Mouse (Mus musculus): ENCODE results near the gene Foxn3. TPM values are rescaled to one million over a fixed set of nuclear protein-coding genes. Genes with fewer than 3 reads are reported as not detected.

The Foxn3 gene
- polyA plus RNA-seq, 1 experiment from 2014 or later, result 23.5 TPM

GRCm38 (mm10) chr12:99391942-99392880 lies 171.2 kb downstream of the Foxn3 start:
- H3K27ac ChIP-seq (ENCODE audit: low read length), result peak overlapping the region; percentile 84
- under 1% methylated on average over 81 of the region's 87 CpGs for WGBS (ENCODE audit: insufficient replicate concordance)
- peak; percentile 90 for ATAC-seq (ENCODE audit: low read depth)

GRCm38 (mm10) chr12:99390429-99390828 lies 173.0 kb downstream of the Foxn3 start:
- Histone ChIP-seq H3K27me3 (ENCODE audit: control insufficient read depth, insufficient read depth, low read depth, low read length) (no peaks in the 10 kb centered on the region), H3K9ac (ENCODE audit: low read depth, low read length) (no peak overlapping the region), H3K4me1 (ENCODE audit: control insufficient read depth, low read depth, low read length) (peaks cover 29% of the 10 kb centered on the region), H3K4me3 (ENCODE audit: low read depth, low read length) (no peak overlapping the region), H3K36me3 (ENCODE audit: control insufficient read depth, insufficient read depth) (no peaks in the 10 kb centered on the region), H3K4me2 (ENCODE audit: low read depth, low read length) (no peak overlapping the region), H3K27ac (ENCODE audit: low read length) (no peak overlapping the region), H3K9me3 (replicated peaks; ENCODE audit: control insufficient read depth, low read length) (no peaks in the 10 kb centered on the region)
- 60% methylated on average over 5 of the region's 5 CpGs for WGBS (ENCODE audit: insufficient replicate concordance)
- ATAC-seq (ENCODE audit: low read depth), result no peak

More at GRCm38 (mm10) chr12:99391942-99392880, 171.2 kb downstream of the Foxn3 start:
- H3K9ac ChIP-seq (ENCODE audit: low read depth, low read length), result peak overlapping the region; percentile 77
- peaks cover 29% of the 10 kb centered on the region for H3K4me1 ChIP-seq (ENCODE audit: control insufficient read depth, low read depth, low read length)
- peak overlapping the region; percentile 91 for H3K4me2 ChIP-seq (ENCODE audit: low read depth, low read length)
- H3K4me3 ChIP-seq (ENCODE audit: low read depth, low read length), result peak overlapping the region; percentile 81
- H3K9me3 ChIP-seq (replicated peaks; ENCODE audit: control insufficient read depth, low read length), result no peaks in the 10 kb centered on the region
- no peaks in the 10 kb centered on the region for H3K36me3 ChIP-seq (ENCODE audit: control insufficient read depth, insufficient read depth)
- H3K27me3 ChIP-seq (ENCODE audit: control insufficient read depth, insufficient read depth, low read depth, low read length), result no peaks in the 10 kb centered on the region

DNA sequence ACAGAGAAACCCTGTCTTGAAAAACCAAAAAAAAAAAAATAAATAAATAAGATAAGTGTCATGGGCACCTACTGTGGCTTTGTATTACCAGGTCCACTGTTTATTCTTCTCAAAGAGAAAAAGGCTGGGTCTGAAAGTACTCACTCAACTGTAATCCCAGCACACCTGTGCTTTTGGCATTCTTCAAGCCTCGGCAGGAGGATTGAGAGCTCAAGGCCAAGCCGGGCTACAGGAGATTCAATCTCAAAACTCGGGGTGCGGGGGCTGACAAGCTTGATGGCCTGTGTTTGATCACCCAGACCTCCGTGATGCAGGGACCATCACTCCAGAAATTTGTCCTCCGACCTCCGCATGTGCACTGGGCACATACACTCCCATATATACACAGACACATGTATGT lies 174.1 kb downstream of the Foxn3 start:
- 82% methylated on average over 7 of the region's 7 CpGs for WGBS (ENCODE audit: insufficient replicate concordance)
- no peak for ATAC-seq (ENCODE audit: low read depth)
- H3K27me3 ChIP-seq (ENCODE audit: control insufficient read depth, insufficient read depth, low read depth, low read length), result no peaks in the 10 kb centered on the region

GRCm38 (mm10) chr12:99385897-99386834 lies 177.2 kb downstream of the Foxn3 start:
- no peaks in the 10 kb centered on the region for H3K9me3 ChIP-seq (replicated peaks; ENCODE audit: control insufficient read depth, low read length)
- H3K27ac ChIP-seq (ENCODE audit: low read length), result no peak overlapping the region
- H3K4me3 ChIP-seq (ENCODE audit: low read depth, low read length), result no peak overlapping the region
- no peaks in the 10 kb centered on the region for H3K36me3 ChIP-seq (ENCODE audit: control insufficient read depth, insufficient read depth)
- ATAC-seq (ENCODE audit: low read depth), result no peak
- no peak overlapping the region for H3K4me2 ChIP-seq (ENCODE audit: low read depth, low read length)
- peaks cover 12% of the 10 kb centered on the region for H3K4me1 ChIP-seq (ENCODE audit: control insufficient read depth, low read depth, low read length)
- WGBS (ENCODE audit: insufficient replicate concordance), result 61% methylated on average over 17 of the region's 17 CpGs
- H3K27me3 ChIP-seq (ENCODE audit: control insufficient read depth, insufficient read depth, low read depth, low read length), result no peaks in the 10 kb centered on the region
- no peak overlapping the region for H3K9ac ChIP-seq (ENCODE audit: low read depth, low read length)

More for the DNA sequence above, 174.1 kb downstream of the Foxn3 start:
- no peak overlapping the region for H3K27ac ChIP-seq (ENCODE audit: low read length)
- H3K9me3 ChIP-seq (replicated peaks; ENCODE audit: control insufficient read depth, low read length), result no peaks in the 10 kb centered on the region
- peaks cover 23% of the 10 kb centered on the region for H3K4me1 ChIP-seq (ENCODE audit: control insufficient read depth, low read depth, low read length)
- H3K4me2 ChIP-seq (ENCODE audit: low read depth, low read length), result no peak overlapping the region
- no peaks in the 10 kb centered on the region for H3K36me3 ChIP-seq (ENCODE audit: control insufficient read depth, insufficient read depth)
- H3K9ac ChIP-seq (ENCODE audit: low read depth, low read length), result no peak overlapping the region
- H3K4me3 ChIP-seq (ENCODE audit: low read depth, low read length), result no peak overlapping the region

GRCm38 (mm10) chr12:99385073-99385472 lies 178.3 kb downstream of the Foxn3 start:
- WGBS (ENCODE audit: insufficient replicate concordance), result 73% methylated on average over 4 of the region's 4 CpGs

GRCm38 (mm10) chr12:99381317-99381716 lies 182.1 kb downstream of the Foxn3 start:
- H3K9ac ChIP-seq (ENCODE audit: low read depth, low read length), result no peak overlapping the region
- H3K4me2 ChIP-seq (ENCODE audit: low read depth, low read length), result no peak overlapping the region
- ATAC-seq (ENCODE audit: low read depth), result peak; percentile 47
- H3K27me3 ChIP-seq (ENCODE audit: control insufficient read depth, insufficient read depth, low read depth, low read length), result no peaks in the 10 kb centered on the region
- no peaks in the 10 kb centered on the region for H3K9me3 ChIP-seq (replicated peaks; ENCODE audit: control insufficient read depth, low read length)
- H3K36me3 ChIP-seq (ENCODE audit: control insufficient read depth, insufficient read depth), result no peaks in the 10 kb centered on the region
- H3K4me3 ChIP-seq (ENCODE audit: low read depth, low read length), result no peak overlapping the region
- peaks cover 24% of the 10 kb centered on the region for H3K4me1 ChIP-seq (ENCODE audit: control insufficient read depth, low read depth, low read length)
- H3K27ac ChIP-seq (ENCODE audit: low read length), result no peak overlapping the region
- WGBS (ENCODE audit: insufficient replicate concordance), result 53% methylated on average over 9 of the region's 9 CpGs

More at GRCm38 (mm10) chr12:99385073-99385472, 178.3 kb downstream of the Foxn3 start:
- Histone ChIP-seq H3K9ac (ENCODE audit: low read depth, low read length) (no peak overlapping the region), H3K4me3 (ENCODE audit: low read depth, low read length) (no peak overlapping the region), H3K9me3 (replicated peaks; ENCODE audit: control insufficient read depth, low read length) (no peaks in the 10 kb centered on the region), H3K4me2 (ENCODE audit: low read depth, low read length) (no peak overlapping the region), H3K36me3 (ENCODE audit: control insufficient read depth, insufficient read depth) (no peaks in the 10 kb centered on the region), H3K27me3 (ENCODE audit: control insufficient read depth, insufficient read depth, low read depth, low read length) (no peaks in the 10 kb centered on the region), H3K27ac (ENCODE audit: low read length) (no peak overlapping the region), H3K4me1 (ENCODE audit: control insufficient read depth, low read depth, low read length) (peaks cover 16% of the 10 kb centered on the region)
- no peak for ATAC-seq (ENCODE audit: low read depth)

DNA sequence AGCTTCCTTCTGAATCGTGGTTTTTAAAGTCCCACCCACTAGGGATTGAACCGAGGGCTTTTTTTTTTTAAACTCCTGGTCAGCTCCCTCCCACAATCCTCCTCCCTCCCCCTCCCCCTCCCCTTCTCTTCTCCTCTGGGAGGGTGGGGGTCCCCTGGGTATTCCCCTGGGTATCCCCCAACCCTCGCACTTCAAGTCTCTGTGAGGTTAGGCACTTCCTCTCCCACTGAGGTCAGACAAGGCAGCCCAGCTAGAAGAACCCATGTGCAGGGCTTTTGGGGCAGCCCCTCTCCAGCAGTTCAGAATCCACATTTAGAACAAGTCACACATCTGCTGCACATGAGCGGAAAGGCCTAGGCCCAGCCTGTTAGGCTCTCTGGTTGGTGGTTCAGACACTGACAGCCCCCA lies 182.5 kb downstream of the Foxn3 start:
- Histone ChIP-seq H3K9me3 (replicated peaks; ENCODE audit: control insufficient read depth, low read length) (no peaks in the 10 kb centered on the region), H3K36me3 (ENCODE audit: control insufficient read depth, insufficient read depth) (no peaks in the 10 kb centered on the region), H3K27ac (ENCODE audit: low read length) (no peak overlapping the region), H3K27me3 (ENCODE audit: control insufficient read depth, insufficient read depth, low read depth, low read length) (no peaks in the 10 kb centered on the region), H3K4me3 (ENCODE audit: low read depth, low read length) (no peak overlapping the region), H3K9ac (ENCODE audit: low read depth, low read length) (no peak overlapping the region), H3K4me1 (ENCODE audit: control insufficient read depth, low read depth, low read length) (peaks cover 20% of the 10 kb centered on the region), H3K4me2 (ENCODE audit: low read depth, low read length) (no peak overlapping the region)
- 36% methylated on average over 4 of the region's 4 CpGs for whole genome bisulfite sequencing (ENCODE audit: insufficient replicate concordance)
- no peak for ATAC-seq (ENCODE audit: low read depth)

DNA sequence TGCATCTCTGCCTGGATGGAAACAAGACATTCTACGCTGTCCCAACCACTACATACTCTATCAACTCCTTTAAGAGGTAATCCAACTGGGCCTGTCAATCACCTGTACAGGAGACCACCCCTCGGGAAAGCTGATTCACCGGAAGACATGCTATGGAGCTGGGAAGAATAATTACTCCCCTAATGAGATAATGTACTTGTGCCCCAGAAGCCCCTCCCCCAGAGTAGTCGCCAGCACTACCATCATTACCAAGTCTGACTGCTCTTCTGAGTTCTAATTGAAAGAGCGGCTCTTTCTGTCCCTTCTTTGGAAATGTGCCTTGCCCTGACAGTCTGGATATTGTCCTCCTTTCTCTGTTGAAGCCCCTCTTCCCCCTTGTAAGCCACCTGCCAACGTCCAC lies 183.3 kb downstream of the Foxn3 start:
- Histone ChIP-seq H3K36me3 (ENCODE audit: control insufficient read depth, insufficient read depth) (no peaks in the 10 kb centered on the region), H3K4me1 (ENCODE audit: control insufficient read depth, low read depth, low read length) (peaks cover 17% of the 10 kb centered on the region), H3K9me3 (replicated peaks; ENCODE audit: control insufficient read depth, low read length) (no peaks in the 10 kb centered on the region), H3K27me3 (ENCODE audit: control insufficient read depth, insufficient read depth, low read depth, low read length) (no peaks in the 10 kb centered on the region), H3K4me3 (ENCODE audit: low read depth, low read length) (no peak overlapping the region), H3K27ac (ENCODE audit: low read length) (no peak overlapping the region), H3K4me2 (ENCODE audit: low read depth, low read length) (no peak overlapping the region), H3K9ac (ENCODE audit: low read depth, low read length) (no peak overlapping the region)
- ATAC-seq (ENCODE audit: low read depth), result no peak
- WGBS (ENCODE audit: insufficient replicate concordance), result 81% methylated on average over 6 of the region's 6 CpGs
